Mouse (Mus musculus): ENCODE measurements around the gene Il1rapl2.

- no peak for TF ChIP-seq CTCF (IDR thresholded peaks at IDR 0.05; ENCODE audit: low read depth)
- TF ChIP-seq EP300 (IDR thresholded peaks at IDR 0.05; ENCODE audit: low read depth): no peak
These were observed 1263.5 kb downstream of the Il1rapl2 start for GRCm38 (mm10) chrX:138833894-138834293.

Measured in liver, embryonic 14.5 days (tissue).